Mouse (Mus musculus): ENCODE measurements around the gene Ugt2b35.
"Not testable (repeated sequence)": the region's sequence is repeated elsewhere in the genome, so short reads cannot be mapped to it uniquely, and the experiment has no call there.

Gene Ugt2b35

DNA sequence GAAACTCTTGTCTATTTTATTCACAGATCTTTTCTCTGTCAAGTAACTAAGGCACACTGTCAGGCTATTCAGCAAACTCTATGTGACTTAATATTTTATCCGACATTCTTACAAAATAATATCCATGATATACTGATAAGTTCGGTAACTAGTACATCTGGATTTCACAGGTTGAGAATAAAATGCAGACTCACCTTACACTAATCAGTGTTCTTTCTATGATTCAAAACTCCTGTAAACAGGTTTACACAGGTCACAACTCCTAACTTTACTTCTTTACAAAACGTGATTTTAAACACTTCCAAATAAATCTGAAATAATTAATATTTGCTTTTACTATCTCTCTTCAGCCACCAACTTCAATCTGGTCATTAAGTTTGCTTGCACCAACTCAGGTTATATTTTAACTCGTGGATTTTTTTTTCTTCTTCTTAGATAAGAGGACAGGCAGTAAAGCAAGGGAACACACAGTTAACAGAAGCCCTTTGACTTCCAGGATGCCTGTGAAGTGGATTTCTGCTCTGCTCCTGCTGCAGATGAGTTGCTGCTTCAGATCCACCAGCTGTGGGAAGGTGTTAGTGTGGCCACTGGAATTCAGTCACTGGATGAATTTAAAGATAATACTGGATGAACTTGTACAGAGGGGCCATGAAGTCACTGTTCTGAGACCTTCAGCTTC, at the start of gene Ugt2b35:
Gene Ugt2b35 (plus strand): TSS at position 466 of the 679 bp plus-strand sequence.
- DNase-seq (ENCODE audit: extremely low spot score, low spot score), result no peak

DNA sequence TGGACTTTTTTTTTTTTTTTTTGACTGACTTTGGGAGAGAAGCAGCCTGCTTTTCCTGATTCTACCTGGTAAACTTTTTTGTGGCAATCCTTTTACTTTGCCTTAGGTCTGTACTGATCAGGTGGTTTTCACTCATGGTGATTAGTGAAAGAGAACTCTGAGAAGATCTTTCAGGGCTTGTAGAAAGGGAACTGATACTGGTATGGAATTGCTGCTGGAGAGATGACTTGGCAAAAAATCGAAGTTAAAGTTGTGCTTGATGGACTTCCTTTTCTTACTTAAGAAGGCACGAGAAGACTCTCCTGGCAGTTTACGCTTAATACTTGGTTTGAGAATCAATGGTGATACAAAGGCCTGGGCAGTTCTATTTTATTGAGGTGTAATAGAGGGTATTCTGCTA, 40.2 kb upstream of the Ugt2b35 start:
- no peak for DNase-seq (ENCODE audit: extremely low spot score, low spot score)

DNA sequence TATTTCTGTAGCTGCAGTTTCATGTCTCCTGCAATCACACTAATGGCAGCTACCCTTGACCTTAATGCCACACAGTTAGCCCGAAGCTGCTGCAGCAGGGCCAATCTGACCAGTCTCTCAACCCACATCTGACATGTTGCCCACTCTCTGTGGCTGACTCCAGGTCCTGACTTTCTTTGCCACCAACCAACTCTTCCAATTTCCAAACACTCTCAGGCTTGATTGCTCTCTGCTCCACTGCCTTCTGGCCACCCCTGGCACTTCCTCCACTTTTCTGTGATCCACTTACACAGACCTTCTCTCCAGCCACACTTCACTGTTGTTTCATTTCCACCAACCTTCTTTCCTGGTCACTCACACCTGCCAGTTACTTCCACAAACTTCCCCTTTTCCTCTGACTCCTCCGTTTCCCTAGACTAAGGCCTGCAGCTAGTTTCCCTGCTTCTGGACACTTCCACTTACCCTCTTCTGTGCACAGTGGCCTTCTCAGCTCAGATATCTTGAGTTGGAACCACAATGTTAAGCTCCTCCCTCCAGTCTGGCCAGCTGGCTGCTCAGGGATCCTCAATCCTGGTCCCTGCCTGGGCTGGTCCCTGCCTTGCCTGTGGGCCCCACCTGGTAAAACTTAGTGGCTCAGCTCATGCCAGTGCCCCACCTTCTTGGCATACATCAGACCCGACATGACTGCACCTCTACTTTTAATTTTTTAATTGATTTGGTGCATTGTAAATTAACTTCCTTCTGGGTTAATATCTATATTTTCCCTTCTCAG, 38.9 kb upstream of the Ugt2b35 start:
- DNase-seq (ENCODE audit: extremely low spot score, low spot score), result no peak

DNA sequence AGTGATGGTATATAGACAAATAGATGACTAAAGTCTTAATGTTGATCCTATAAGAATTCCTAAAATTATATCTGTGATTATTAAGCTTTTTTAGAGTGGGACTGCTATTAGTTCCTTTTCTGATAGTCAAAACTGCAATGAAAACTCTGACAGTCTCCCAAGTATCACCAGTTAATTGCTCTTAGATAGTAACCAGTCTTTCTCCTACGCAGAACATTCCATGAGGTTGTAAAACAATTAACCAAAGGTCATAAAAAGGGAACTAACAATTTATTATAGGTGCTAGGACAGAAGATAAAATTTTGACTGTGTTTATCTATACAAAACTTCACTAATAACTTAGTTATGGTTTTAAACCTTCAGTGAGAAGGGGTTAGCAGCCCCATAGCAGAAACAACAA, 37.8 kb upstream of the Ugt2b35 start:
- DNase-seq (ENCODE audit: extremely low spot score, low spot score), result not testable (repeated sequence)

DNA sequence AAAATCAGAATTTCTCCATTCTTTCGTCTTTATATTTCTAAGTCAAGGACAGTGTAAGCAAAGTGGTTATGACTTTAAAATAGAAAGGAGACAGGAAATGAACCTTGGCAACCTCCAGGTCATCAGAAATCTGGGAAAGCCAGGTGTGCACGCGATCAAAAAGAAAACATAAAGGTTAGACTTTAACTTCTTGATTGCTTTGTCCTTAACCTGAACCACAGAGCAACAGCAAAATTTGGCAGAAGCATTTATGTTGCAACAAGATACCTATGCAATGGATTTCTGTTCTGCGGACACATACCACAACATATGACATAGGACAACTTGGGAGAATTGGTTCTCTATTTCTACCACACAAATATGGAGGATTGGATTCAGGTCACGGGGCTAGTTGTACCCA, 33.4 kb upstream of the Ugt2b35 start:
- not testable (repeated sequence) for DNase-seq (ENCODE audit: extremely low spot score, low spot score)

DNA sequence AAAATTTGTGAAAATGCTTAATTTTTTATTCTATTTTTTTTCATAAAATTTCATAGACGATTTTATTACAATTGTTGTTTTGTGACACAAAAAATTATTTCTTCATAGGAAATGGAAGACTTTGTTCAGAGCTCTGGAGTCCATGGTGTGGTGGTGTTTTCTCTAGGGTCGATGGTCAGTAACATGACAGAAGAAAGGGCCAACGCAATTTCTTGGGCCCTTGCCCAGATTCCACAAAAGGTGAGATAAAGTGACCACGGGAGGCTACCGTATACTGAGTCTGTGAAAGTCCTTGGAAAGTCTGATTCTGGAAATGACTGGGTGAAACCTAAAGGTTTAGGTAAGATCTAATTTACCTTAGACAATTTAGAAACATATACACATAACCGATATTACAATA, 4.1 kb downstream of the Ugt2b35 start:
- no peak for DNase-seq (ENCODE audit: extremely low spot score, low spot score)

DNA sequence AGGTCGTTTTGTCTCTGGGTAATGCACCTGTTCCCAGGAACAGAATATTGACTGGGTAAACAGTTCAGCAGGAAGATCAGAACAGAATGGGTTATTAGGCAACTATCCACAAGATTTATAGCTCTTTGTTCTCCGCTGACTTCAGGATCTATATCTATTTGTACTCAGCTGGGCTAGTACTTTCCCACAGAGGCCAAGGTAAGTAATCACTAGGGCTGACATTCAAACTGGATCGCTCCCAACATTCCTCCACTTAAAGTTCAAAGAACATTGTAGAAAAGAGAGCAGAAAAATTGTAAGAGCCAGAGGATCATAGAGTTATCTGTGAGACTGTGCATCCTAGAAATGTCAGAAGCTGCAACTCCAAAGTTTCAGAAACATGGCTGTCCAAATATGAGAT, 14.8 kb downstream of the Ugt2b35 start:
- DNase-seq (ENCODE audit: extremely low spot score, low spot score), result no peak

DNA sequence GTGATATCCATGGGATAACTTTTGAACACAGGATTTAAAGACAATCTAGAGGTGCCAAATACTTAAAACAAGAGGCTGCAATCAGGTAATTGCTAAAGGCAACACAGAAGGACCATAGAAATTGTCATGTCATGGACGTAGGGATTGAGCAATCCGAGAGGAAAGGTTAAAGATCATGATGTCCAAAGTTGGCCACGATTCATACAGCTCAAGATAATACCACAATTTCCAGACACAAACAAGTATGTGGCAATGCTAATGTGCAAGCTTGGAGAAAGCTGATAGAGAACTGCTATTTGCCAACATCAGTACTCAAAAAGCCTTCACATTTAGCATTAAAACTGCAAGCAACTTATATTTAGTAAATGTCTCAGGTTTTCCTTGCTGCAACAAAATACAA, 26.7 kb downstream of the Ugt2b35 start:
- DNase-seq (ENCODE audit: extremely low spot score, low spot score), result no peak

DNA sequence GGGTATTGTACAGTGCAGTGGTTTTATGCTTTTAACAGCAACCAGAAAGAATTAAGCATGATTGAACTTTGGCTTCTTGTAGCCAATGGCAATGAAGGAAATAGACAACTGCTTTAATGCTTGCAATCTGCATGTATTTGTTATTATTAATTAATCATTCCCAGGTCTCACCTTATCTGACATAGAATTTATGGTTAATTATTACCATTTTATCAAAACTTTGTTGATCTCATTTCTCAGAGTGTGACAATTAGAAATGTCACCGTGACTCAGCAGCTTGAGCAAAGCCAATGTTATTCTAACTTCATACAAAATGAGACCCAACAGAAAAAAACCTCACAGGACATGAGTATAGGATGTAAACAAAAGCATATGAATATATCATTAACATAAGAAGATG, 30.0 kb downstream of the Ugt2b35 start:
- DNase-seq (ENCODE audit: extremely low spot score, low spot score), result no peak

Measured in neural tube, embryonic 10.5 days (tissue).